Mouse (Mus musculus) CD4-positive, CD25-positive, alpha-beta regulatory T cell (primary cell): Measurements from ENCODE around the gene Ldah. TPM values are rescaled to one million over a fixed set of nuclear protein-coding genes. Genes with fewer than 3 reads are reported as not detected.

Source experiments
- polyA plus RNA-seq: library from polyadenylated mRNA; unstranded; fragments of 100-300 nt; shearing (Covaris generic); gene quantifications from one replicate; pipeline ENCODE4 v1.2.1, GENCODE M21; 2017

Gene Ldah
- 81.9 TPM for polyA plus RNA-seq

DNA sequence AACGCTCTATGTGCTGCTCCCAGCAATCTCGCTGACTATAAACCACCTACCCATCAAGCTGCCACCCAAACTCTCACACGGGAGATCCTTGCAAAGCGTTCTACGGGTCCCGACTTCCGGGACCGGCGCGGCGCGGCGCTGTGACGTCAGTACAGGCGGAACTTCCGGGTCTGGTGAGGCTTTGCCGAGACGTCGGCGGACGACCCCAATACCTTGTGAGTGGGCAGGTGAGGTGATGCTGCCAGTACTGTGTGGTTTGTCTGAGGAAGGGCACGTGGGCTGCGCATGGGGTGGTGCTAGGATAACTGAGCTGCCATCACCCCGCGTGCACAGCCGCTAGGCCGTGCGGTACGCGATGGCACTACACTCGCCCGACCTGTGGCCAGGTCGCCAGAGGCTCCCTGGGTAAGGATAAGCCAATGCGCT is at the start of gene Ldah:
Gene Ldah, plus strand, starts transcription at position 130 of the 426 bp plus-strand sequence.

DNA sequence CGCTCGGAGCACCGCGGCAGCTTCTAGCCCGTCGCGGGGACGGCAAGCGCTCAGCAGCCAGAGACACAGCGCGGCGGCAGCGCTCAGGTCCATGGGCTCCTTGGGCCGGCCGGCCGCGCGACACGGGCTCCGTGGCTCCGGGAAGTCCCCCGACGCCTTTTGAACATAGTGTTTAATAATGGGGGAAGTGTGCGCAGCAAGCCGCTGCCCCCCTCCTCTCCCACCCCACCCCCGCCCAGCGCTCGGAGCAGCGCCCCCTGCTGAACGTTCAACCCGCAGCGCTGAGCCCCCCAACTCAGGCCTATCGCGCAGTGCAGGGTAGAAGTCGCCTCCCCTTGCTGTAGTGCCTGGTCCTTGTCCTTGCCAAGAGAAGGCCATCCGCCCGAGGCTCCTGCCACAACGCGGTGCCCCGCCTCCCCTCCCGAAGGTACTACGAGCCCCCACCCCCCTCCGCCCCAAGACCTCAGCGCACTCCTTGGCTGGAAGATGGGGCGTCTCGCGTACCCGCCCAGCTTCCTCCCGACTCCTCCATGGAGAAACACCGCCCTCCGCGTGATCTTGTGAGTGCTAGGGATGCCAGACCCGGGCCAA is 94.0 kb downstream of the Ldah start, which contains the start of gene Gdf7:
Gene Gdf7, minus strand, starts transcription at position 114 of the 591 bp plus-strand sequence.

DNA sequence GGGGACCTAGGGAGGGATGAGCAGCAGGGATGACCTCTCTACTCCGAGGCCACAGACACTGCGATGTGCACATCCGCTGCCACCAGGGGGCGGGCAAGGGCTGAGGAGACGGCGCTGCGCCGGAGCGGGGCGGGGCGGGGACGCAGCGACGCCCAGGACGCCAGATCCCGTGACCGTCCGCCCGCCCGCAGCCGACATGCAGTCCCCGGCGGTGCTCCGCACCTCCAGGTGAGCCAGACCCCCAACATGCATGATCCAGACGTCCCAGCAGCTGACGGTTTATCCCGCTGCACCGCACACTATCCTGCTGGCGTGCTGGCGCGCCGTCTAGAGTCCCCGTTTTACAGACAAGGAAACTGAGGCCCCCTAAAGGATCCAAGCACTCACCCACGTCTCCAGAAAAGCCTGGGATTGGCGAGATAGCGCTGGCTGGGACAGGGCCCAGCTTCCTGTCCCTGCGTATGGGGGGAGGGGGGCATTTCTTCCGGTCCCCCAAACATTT is 105.4 kb downstream of the Ldah start, which contains the start of gene Hs1bp3:
Gene Hs1bp3, plus strand, starts transcription at position 163 of the 502 bp plus-strand sequence.

Other genes starting within 250 kb of the Ldah start
- not detected for gene Apob, start 230.5 kb upstream of the Ldah start, polyA plus RNA-seq
- gene Gdf7, start 93.8 kb downstream of the Ldah start, polyA plus RNA-seq, result not detected
- gene Hs1bp3, start 105.3 kb downstream of the Ldah start, polyA plus RNA-seq, result 8.3 TPM